Mouse (Mus musculus) intestine, postnatal 0 days (tissue): ENCODE results near the gene Rnf169. TPM values are rescaled to one million over a fixed set of nuclear protein-coding genes. Genes with fewer than 3 reads are reported as not detected.

Source experiments
- ATAC-seq: fragments of 200-750 bp; cut with Nextera tagmentation; 2 replicates; pipeline ENCODE4 v1.8.0; 2017; ENCODE audit warnings: mild to moderate bottlenecking, moderate TSS enrichment, moderate library complexity
- H3K27ac ChIP-seq: fragments of 300-500 bp; sonication (generic); 2 replicates; pipeline ENCODE4 v1.5.1; 2014; ENCODE audit warnings: mild to moderate bottlenecking, low read depth, low read length, moderate library complexity
- H3K27me3 ChIP-seq: fragments of 300-500 bp; sonication (generic); replicated peaks from 2 replicates; pipeline ENCODE4 v1.6.1; 2014; ENCODE audit warnings: low read length, mixed read lengths; ENCODE audit not compliant: control insufficient read depth, insufficient read depth
- H3K36me3 ChIP-seq: fragments of 300-500 bp; sonication (generic); 2 replicates; pipeline ENCODE4 v1.6.1; 2014; ENCODE audit warnings: mild to moderate bottlenecking, moderate library complexity; ENCODE audit not compliant: control insufficient read depth, insufficient read depth
- H3K4me1 ChIP-seq: fragments of 300-500 bp; sonication (generic); replicated peaks from 2 replicates; pipeline ENCODE4 v1.6.1; 2014; ENCODE audit warnings: antibody characterized with exemption, low read length, mixed read lengths; ENCODE audit not compliant: control insufficient read depth, insufficient read depth
- H3K4me2 ChIP-seq: fragments of 300-500 bp; sonication (generic); replicated peaks from 2 replicates; pipeline ENCODE4 v1.6.1; 2014; ENCODE audit warnings: low read depth, mild to moderate bottlenecking, moderate library complexity
- H3K4me3 ChIP-seq: fragments of 300-500 bp; sonication (generic); 2 replicates; pipeline ENCODE4 v1.5.1; 2014; ENCODE audit warnings: low read depth, low read length
- H3K9ac ChIP-seq: fragments of 300-500 bp; sonication (generic); 2 replicates; pipeline ENCODE4 v1.6.1; 2014; ENCODE audit warnings: mild to moderate bottlenecking, low read depth, low read length
- H3K9me3 ChIP-seq: fragments of 300-500 bp; sonication (generic); 2 replicates; pipeline ENCODE4 v1.6.1; 2016; ENCODE audit warnings: mixed run types; ENCODE audit not compliant: control insufficient read depth
- CTCF ChIP-seq: sonication (generic); IDR thresholded peaks from 2 replicates; pipeline ENCODE4 v1.5.1; 2016; ENCODE audit warnings: low read depth, mild to moderate bottlenecking, control low read depth, antibody characterized with exemption, moderate library complexity
- WGBS: fragments of 180-500 bp; shearing (Covaris S2); extraction: QIAGEN DNeasy Blood & Tissue Kit; methylation state at CpG from one replicate; pipeline ENCODE4 v1.1.7; 2014; 5-methylcytosine and 5-hydroxymethylcytosine counted together
- polyA plus RNA-seq: library from polyadenylated mRNA; unstranded; fragments of >200 nt; fragmentation: Nextera tagmentation; extraction: Ambion mirVana; gene quantifications from 2 replicates; pipeline ENCODE4 v1.2.1, GENCODE M21; 2015

Rnf169 gene
- polyA plus RNA-seq, 1 experiment from 2014 or later = 1.9 TPM

DNA sequence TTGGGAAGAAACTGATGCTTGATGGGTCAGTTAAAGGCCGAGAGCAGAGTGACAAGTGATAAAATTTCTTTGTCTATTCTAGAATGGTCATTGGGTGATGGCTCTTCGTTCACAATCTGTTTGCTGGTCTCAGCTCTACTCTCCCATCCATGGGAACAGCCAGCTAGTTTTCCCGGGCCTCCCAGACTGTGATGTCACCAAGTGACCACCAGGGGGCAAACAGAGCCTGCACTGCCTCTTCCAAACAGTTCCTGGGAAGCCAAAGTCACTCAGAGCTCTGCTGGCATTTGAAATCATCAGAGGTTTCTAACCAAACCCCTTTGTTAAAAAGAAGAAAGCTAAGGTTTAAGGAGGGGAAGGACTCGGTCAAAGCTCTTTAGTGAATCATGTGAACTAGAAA is 8.5 kb upstream of the Rnf169 start:
- Histone ChIP-seq H3K9ac (no peak overlapping the region), H3K4me2 (no peak overlapping the region), H3K27me3 (no peaks in the 10 kb centered on the region), H3K4me1 (no peaks in the 10 kb centered on the region), H3K4me3 (no peak overlapping the region), H3K9me3 (no peaks in the 10 kb centered on the region), H3K36me3 (no peaks in the 10 kb centered on the region), H3K27ac (no peak overlapping the region)
- TF ChIP-seq CTCF = peak; percentile 92
- 0 out of 2 replicates have a peak, but pooled peaks have one; percentile 25 for ATAC-seq
- WGBS = 1% methylated on average over 4 of the region's 4 CpGs

DNA sequence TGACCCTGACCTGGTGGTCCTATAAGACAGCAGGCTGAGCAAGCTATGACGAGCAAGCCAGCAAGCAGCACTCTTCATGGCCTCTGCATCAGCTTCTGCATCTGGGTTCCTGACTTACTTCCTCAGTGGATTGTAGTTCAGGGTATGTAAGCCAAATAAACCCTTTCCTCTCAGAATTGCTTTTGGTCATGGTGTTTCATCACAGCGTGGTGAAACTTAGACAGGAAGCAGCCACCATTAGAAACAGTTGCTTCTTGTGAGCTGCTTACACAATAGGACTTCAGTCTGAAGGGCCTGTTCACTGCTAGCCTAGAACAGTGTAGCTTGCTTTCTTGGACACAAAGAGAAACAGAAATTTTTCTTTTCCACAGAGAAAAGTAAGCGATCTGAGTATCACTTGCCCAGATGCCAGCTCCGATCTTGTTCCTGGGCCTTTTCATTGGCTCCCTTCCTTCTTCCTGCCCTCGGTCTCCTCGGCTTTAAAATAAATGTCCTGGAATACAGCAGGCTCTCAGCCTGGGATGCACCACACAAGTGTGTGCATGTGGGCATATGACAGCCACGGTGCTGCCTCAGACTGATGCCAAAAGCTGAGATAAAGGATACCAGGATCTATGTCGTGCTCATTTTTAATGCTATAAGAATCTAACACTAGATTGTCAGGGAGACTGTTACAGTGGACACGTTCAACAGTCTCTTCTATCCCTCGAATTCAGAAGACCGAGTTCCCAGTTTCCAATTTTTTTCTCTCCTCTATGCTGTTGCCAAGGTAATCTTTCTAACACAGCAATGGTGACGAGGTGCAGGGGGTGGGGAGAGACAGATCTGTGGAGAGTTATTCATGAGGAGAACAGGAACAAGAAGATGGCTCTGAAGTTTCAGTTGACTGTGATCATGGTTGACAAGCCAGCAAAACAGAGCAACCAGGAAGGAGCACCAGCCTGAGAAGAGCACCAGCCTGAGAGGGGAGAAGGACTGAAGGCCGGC is 2.3 kb upstream of the Rnf169 start:
- no peak overlapping the region for H3K9ac ChIP-seq
- H3K4me3 ChIP-seq = no peak overlapping the region
- H3K9me3 ChIP-seq = no peaks in the 10 kb centered on the region
- ATAC-seq = no peak
- TF ChIP-seq CTCF = no peak
- no peaks in the 10 kb centered on the region for H3K27me3 ChIP-seq
- H3K4me2 ChIP-seq = no peak overlapping the region
- H3K36me3 ChIP-seq = no peaks in the 10 kb centered on the region
- 82% methylated on average over 13 of the region's 13 CpGs for WGBS
- H3K4me1 ChIP-seq = no peaks in the 10 kb centered on the region
- no peak overlapping the region for H3K27ac ChIP-seq

DNA sequence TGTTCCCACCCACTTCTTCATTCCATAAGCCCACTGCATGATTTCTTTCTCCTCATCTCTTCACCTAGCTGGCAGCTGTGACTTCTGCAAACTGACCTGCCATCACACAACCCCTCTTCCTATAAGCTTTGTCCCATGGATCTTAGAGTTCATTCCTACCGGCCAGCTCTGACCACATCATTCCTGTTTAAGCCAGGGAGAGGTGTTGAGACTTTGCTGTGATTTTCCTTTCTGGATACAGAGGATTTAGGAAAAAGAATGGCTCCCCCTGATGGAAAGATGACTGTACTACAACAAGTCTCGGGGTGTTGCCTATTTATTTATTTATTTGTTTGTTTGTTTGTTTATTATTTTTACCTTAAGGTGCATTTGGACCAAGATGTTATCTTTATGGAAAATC is 1.1 kb upstream of the Rnf169 start:
- ATAC-seq = no peak
- 18% methylated on average over 2 of the region's 2 CpGs for WGBS
- no peaks in the 10 kb centered on the region for H3K27me3 ChIP-seq
- H3K4me3 ChIP-seq = no peak overlapping the region
- no peak overlapping the region for H3K27ac ChIP-seq
- H3K9me3 ChIP-seq = no peaks in the 10 kb centered on the region
- no peak overlapping the region for H3K9ac ChIP-seq
- H3K4me2 ChIP-seq = no peak overlapping the region
- peak; percentile 77 for TF ChIP-seq CTCF
- H3K36me3 ChIP-seq = no peaks in the 10 kb centered on the region
- H3K4me1 ChIP-seq = no peaks in the 10 kb centered on the region

DNA sequence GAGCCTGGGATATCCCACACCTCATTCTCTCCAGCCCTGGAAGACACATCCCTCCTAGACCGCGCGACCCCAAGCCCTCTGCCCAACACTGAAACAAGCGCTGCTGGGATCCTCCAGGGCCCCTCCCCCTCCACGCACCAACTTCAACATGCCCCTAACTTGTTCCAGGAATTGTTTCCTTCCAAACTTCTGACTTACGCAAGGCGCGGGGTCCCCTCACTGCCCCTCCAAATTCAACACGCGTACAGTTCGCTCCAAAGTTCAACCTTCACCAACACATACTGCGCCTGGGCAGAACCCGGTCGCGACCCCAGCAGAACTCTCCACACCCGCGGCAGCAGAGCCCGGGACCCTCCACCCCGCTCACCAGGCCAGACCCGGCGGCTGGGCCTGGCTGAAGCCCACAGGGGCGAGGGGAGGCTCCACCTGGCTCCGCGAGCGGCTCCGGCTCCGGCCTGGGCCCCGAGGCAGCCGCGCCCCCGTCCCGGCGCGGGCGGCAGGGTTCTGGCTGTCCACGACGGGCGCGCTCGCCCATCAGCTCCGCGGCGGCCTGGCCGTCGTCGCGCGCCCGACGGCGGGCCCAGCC is 609 bp downstream of the Rnf169 start:
- Histone ChIP-seq H3K9me3 (no peaks in the 10 kb centered on the region), H3K27me3 (no peaks in the 10 kb centered on the region), H3K4me1 (no peaks in the 10 kb centered on the region; the same call in 1 of the 2 replicates), H3K36me3 (no peaks in the 10 kb centered on the region), H3K27ac (peak overlapping the region; percentile 90), H3K4me2 (peak overlapping the region; percentile 85), H3K9ac (peak overlapping the region; percentile 99), H3K4me3 (peak overlapping the region; percentile 99)
- WGBS = under 1% methylated on average over 50 of the region's 51 CpGs
- no peak for TF ChIP-seq CTCF
- peak; percentile 64 for ATAC-seq

DNA sequence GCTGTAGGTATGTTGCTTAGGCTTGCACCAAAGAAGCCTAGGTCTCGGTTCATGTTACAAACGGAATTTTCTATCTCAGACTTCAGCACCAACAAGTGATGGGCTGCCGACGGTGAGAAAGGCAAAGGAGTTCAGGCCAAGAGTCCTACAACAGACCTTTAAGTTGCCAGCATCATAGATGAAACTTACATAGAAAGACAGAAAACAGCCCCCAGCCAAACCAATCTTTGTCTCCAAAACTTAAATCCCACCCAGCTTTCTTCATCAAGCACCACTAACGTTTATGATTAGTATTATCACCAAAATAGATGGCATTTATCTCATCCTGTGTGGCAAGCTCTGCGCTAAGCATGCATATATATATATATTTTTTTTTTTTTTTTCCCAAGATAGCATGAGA is 1.2 kb downstream of the Rnf169 start:
- no peak for TF ChIP-seq CTCF
- Histone ChIP-seq H3K27ac (0 out of 2 replicates have a peak overlapping the region, but pooled peaks have one; percentile 90), H3K4me2 (peak overlapping the region; percentile 85), H3K27me3 (no peaks in the 10 kb centered on the region), H3K4me1 (no peaks in the 10 kb centered on the region; the same call in 1 of the 2 replicates), H3K36me3 (no peaks in the 10 kb centered on the region), H3K4me3 (peak overlapping the region; percentile 99), H3K9me3 (no peaks in the 10 kb centered on the region), H3K9ac (peak overlapping the region; percentile 99)
- WGBS = 10% methylated on average over 6 of the region's 6 CpGs
- ATAC-seq = no peak

DNA sequence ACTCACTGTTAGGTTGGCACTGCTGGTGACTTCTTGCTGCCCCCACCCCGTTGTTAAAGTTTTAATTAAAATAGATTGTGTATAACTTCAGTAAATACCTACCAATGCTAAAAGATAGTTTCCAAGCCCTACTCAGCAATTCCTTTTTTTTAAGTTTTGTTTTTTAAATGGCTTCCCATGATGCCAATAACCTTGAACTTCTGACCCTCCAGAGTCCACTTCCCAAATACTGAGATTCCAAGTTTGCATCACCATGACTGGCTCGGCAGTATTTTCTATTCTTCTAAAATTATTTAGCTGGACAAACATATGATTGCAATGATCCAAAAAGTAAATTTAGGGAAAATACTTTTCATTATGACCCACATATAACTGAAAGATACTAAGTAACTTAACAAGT is 2.2 kb downstream of the Rnf169 start:
- Histone ChIP-seq H3K27ac (no peak overlapping the region), H3K36me3 (no peaks in the 10 kb centered on the region), H3K4me2 (no peak overlapping the region), H3K9ac (no peak overlapping the region), H3K9me3 (no peaks in the 10 kb centered on the region), H3K4me1 (no peaks in the 10 kb centered on the region; the same call in 1 of the 2 replicates), H3K4me3 (no peak overlapping the region), H3K27me3 (no peaks in the 10 kb centered on the region)
- ATAC-seq = no peak
- WGBS = 84% methylated on average over 2 of the region's 2 CpGs
- TF ChIP-seq CTCF = no peak
